Mouse (Mus musculus): ENCODE data around the gene Pgbd1. TPM values are rescaled to one million over a fixed set of nuclear protein-coding genes. Genes with fewer than 3 reads are reported as not detected.
A peak's percentile ranks its signal among the peaks of the same experiment; 100 is the strongest.
"Not testable (repeated sequence)": the region's sequence is repeated elsewhere in the genome, so short reads cannot be mapped to it uniquely, and the experiment has no call there.

Gene Pgbd1
- polyA plus RNA-seq, 1 experiment = 0.36 TPM

DNA sequence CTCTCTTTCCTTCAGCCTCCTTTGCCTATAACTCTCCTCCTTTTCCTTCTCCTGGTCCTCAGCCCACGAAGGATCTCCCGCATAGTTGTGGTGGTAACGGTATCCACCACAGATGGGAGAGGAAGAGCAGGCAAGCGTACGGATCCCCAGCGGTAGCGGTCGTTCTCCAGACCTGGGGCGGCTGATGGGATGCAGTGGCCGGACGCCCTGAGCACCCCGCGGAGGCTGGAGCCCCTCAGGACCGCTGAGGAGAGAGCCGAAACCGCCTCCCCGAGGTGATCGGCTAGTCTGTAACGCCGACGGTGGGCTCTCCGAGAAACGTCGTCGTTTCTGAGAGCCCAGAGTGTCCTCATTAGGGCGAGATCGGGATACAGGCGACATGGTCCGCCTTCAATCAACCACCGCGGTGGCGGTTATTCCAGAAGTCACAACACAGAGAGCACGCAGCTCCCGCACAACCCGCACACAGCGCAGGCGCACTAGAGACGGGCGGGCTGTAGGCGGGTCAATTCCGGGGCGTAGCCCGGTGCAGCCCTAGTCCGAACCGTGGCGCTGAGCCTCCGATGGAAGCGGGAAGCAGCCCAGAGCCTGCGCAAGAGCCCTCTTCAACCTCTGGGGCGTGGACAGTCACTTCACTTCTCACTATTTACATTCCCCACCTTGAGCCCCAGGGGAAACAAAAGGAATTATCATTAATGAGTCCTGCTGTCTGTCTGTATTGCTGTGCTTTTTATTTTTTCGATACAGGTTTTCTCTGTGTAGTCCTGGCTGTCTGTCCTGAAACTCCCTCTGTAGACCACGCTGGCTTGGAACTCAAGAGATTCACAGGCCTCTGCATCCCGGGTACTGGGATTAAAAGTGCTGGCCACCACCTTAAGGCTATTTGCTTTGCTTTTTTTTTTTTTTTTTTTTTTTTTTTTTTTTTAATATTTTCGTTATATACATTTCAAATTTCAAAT, 27.5 kb upstream of the Pgbd1 start, which contains the start of gene Nkapl:
Nkapl (minus strand) TSS at position 449 of the 959 bp plus-strand sequence.
- Histone ChIP-seq H3K27ac (ENCODE audit: control insufficient read depth, insufficient read depth, low read length) (no peak within 1 kb of the TSS), H3K27me3 (ENCODE audit: control insufficient read depth, insufficient read depth, low read length) (peaks cover 5% of the 10 kb centered on the region; the same call in 1 of the 2 replicates), H3K4me3 (ENCODE audit: control insufficient read depth, insufficient read depth, low read length) (peak within 1 kb of the TSS; percentile 49), H3K36me3 (ENCODE audit: control insufficient read depth, insufficient read depth, low read length) (no peaks in the 10 kb centered on the region), H3K4me1 (replicated peaks; ENCODE audit: control insufficient read depth, insufficient read depth, low read length) (peaks cover 3% of the 10 kb centered on the region; the same call in 1 of the 2 replicates)
- TF ChIP-seq POLR2A (IDR thresholded peaks at IDR 0.05; ENCODE audit: control insufficient read depth, extremely low read depth, insufficient read depth, low read length, poor library complexity) = no peak
- no peak for TF ChIP-seq CTCF (IDR thresholded peaks at IDR 0.05; ENCODE audit: borderline replicate concordance, control insufficient read depth, extremely low read depth, insufficient read depth, low read length, poor library complexity)
- peak; percentile 31 for DNase-seq
- WGBS = 1% methylated on average over 54 of the region's 54 CpGs

DNA sequence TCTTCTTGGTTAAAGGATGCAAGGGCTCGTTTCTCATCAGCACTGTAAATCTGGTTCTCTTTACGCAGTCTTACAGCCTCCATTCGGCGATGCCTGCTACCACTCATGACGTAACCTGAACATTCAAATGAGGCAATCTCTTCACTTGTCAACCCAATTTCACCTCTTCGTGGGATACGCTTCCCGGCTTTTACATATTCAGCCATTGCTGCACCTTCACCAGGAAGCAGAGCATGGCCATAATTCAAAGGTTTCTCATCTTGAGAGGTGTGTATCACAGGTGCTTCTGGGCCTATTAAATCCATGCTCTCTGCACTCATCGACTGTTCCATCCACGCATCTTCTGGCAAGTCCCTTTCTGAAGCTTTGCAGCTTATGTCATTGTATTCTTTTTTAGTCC, 26.5 kb upstream of the Pgbd1 start:
- WGBS = 90% methylated on average over 10 of the region's 10 CpGs
- Histone ChIP-seq H3K4me1 (replicated peaks; ENCODE audit: control insufficient read depth, insufficient read depth, low read length) (peaks cover 3% of the 10 kb centered on the region; the same call in 1 of the 2 replicates), H3K36me3 (ENCODE audit: control insufficient read depth, insufficient read depth, low read length) (no peaks in the 10 kb centered on the region), H3K4me3 (ENCODE audit: control insufficient read depth, insufficient read depth, low read length) (no peak overlapping the region), H3K27ac (ENCODE audit: control insufficient read depth, insufficient read depth, low read length) (no peak overlapping the region), H3K27me3 (ENCODE audit: control insufficient read depth, insufficient read depth, low read length) (peaks cover 5% of the 10 kb centered on the region; the same call in 1 of the 2 replicates)
- DNase-seq = no peak
- no peak for TF ChIP-seq CTCF (IDR thresholded peaks at IDR 0.05; ENCODE audit: borderline replicate concordance, control insufficient read depth, extremely low read depth, insufficient read depth, low read length, poor library complexity)
- no peak for TF ChIP-seq POLR2A (IDR thresholded peaks at IDR 0.05; ENCODE audit: control insufficient read depth, extremely low read depth, insufficient read depth, low read length, poor library complexity)

DNA sequence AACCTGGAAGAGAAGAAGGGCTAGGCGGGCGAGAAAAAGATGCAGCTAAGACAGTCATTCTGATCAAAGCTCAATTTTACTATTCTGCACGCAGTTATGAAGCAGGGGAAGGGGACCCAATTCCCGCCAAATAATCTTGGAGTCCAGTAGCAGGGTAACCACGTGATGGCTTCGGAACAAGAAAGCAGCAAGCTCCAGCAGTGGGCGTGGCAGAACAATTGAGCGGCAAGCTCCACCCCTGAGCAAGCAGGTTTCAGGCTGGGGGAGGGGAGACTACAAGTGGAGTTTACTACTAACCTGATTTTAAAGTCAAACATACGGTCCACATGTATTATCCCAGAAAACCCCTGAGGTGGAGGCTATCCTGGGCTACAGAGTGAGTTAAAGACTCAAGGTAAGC, 21.7 kb upstream of the Pgbd1 start:
- whole genome bisulfite sequencing = 76% methylated on average over 9 of the region's 9 CpGs
- not testable (repeated sequence) for H3K36me3 ChIP-seq (ENCODE audit: control insufficient read depth, insufficient read depth, low read length); H3K4me3 ChIP-seq (ENCODE audit: control insufficient read depth, insufficient read depth, low read length); H3K27me3 ChIP-seq (ENCODE audit: control insufficient read depth, insufficient read depth, low read length); H3K27ac ChIP-seq (ENCODE audit: control insufficient read depth, insufficient read depth, low read length); H3K4me1 ChIP-seq (replicated peaks; ENCODE audit: control insufficient read depth, insufficient read depth, low read length); DNase-seq

DNA sequence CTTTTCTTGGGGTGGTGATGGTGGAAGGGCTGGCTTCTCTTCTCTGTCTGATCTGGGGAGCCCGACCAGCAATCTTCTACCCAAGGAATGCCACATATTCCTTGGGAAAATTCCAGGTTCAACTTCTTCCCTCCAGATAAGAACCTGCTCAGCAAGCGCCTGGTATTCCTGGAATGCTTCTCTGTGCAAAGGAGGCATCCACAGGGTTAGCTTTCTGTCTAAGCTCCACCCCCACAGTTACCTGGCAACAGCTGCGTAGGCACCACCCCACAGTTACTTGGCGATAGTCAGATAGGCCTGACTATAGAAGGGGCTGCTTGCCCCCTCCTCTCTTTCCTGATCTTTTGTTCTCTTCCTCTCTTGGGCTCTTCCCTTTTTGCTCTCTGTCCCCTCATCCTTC, 15.5 kb upstream of the Pgbd1 start:
- Histone ChIP-seq H3K4me1 (replicated peaks; ENCODE audit: control insufficient read depth, insufficient read depth, low read length) (no peaks in the 10 kb centered on the region), H3K27ac (ENCODE audit: control insufficient read depth, insufficient read depth, low read length) (no peak overlapping the region), H3K4me3 (ENCODE audit: control insufficient read depth, insufficient read depth, low read length) (no peak overlapping the region), H3K36me3 (ENCODE audit: control insufficient read depth, insufficient read depth, low read length) (no peaks in the 10 kb centered on the region), H3K27me3 (ENCODE audit: control insufficient read depth, insufficient read depth, low read length) (no peaks in the 10 kb centered on the region)
- TF ChIP-seq CTCF (IDR thresholded peaks at IDR 0.05; ENCODE audit: borderline replicate concordance, control insufficient read depth, extremely low read depth, insufficient read depth, low read length, poor library complexity) (no peak), POLR2A (IDR thresholded peaks at IDR 0.05; ENCODE audit: control insufficient read depth, extremely low read depth, insufficient read depth, low read length, poor library complexity) (no peak)
- DNase-seq = no peak
- WGBS = 68% methylated on average over 4 of the region's 4 CpGs

DNA sequence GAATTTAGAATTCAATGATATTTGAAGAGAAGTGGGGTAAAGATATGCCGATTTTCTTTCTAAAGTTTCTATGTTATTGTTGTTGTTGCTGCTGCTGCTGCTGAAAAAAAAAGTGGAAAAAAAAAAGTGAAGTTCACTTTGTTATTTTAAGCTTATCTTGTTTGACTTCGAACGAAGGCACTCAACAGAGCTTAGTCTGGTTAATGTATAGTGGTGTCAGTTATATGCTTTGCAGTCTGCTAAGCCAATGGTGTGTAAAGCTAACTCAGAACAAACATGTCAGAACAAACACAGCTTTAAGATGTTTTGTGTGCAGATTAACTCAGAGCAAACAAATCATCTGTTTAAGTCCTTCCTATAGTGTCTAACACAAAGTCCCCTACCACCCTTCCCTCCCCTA, 13.3 kb upstream of the Pgbd1 start:
- no peak for DNase-seq

DNA sequence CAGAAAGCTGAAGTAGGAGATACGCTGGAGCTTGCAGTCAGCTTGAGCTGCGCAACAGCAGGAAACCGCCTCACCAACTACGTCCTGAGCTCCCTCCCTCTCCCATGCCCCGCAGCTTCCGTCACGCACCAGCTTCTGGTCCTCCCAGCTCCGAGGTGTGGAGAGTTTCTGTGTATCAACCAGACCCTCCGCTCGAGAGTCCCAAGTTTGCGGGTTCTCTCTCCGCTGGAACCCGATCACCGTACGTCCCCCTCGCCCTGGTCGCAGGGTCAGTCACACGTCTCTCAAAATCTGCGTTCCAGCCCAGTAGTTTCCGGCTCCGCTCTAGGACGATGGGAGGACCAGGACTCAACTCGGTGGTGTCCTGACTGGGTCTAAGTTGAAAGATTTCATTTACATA, 12.6 kb upstream of the Pgbd1 start, which contains the start of gene Zscan26:
Zscan26 (minus strand) TSS at position 282 of the 400 bp plus-strand sequence.
- H3K27me3 ChIP-seq (ENCODE audit: control insufficient read depth, insufficient read depth, low read length) = no peaks in the 10 kb centered on the region
- DNase-seq = peak; percentile 66
- TF ChIP-seq CTCF (IDR thresholded peaks at IDR 0.05; ENCODE audit: borderline replicate concordance, control insufficient read depth, extremely low read depth, insufficient read depth, low read length, poor library complexity) (no peak), POLR2A (IDR thresholded peaks at IDR 0.05; ENCODE audit: control insufficient read depth, extremely low read depth, insufficient read depth, low read length, poor library complexity) (peak; percentile 33; the same call in 1 of the 2 replicates)
- no peak within 1 kb of the TSS for H3K27ac ChIP-seq (ENCODE audit: control insufficient read depth, insufficient read depth, low read length)
- no peaks in the 10 kb centered on the region for H3K4me1 ChIP-seq (replicated peaks; ENCODE audit: control insufficient read depth, insufficient read depth, low read length)
- peak within 1 kb of the TSS; percentile 98 for H3K4me3 ChIP-seq (ENCODE audit: control insufficient read depth, insufficient read depth, low read length)
- no peaks in the 10 kb centered on the region for H3K36me3 ChIP-seq (ENCODE audit: control insufficient read depth, insufficient read depth, low read length)
- under 1% methylated on average over 23 of the region's 23 CpGs for WGBS

More for the DNA sequence above, 13.3 kb upstream of the Pgbd1 start:
- Histone ChIP-seq H3K36me3 (ENCODE audit: control insufficient read depth, insufficient read depth, low read length) (no peaks in the 10 kb centered on the region), H3K4me3 (ENCODE audit: control insufficient read depth, insufficient read depth, low read length) (no peak overlapping the region), H3K4me1 (replicated peaks; ENCODE audit: control insufficient read depth, insufficient read depth, low read length) (no peaks in the 10 kb centered on the region), H3K27me3 (ENCODE audit: control insufficient read depth, insufficient read depth, low read length) (no peaks in the 10 kb centered on the region), H3K27ac (ENCODE audit: control insufficient read depth, insufficient read depth, low read length) (no peak overlapping the region)
- 88% methylated on average over 3 of the region's 3 CpGs for WGBS
- no peak for TF ChIP-seq CTCF (IDR thresholded peaks at IDR 0.05; ENCODE audit: borderline replicate concordance, control insufficient read depth, extremely low read depth, insufficient read depth, low read length, poor library complexity)
- no peak for TF ChIP-seq POLR2A (IDR thresholded peaks at IDR 0.05; ENCODE audit: control insufficient read depth, extremely low read depth, insufficient read depth, low read length, poor library complexity)

Data from thymus, adult 2 months (tissue).